Mouse (Mus musculus) forebrain, embryonic 14.5 days (tissue): ENCODE measurements around the gene Zfp978. TPM values are rescaled to one million over a fixed set of nuclear protein-coding genes. Genes with fewer than 3 reads are reported as not detected.
"Not testable (repeated sequence)": the region's sequence is repeated elsewhere in the genome, so short reads cannot be mapped to it uniquely, and the experiment has no call there.

Source experiments
- ATAC-seq: fragments of 200-750 bp; cut with Nextera tagmentation; 2 replicates; pipeline ENCODE4 v1.8.0; 2017; ENCODE audit warnings: mild to moderate bottlenecking, moderate library complexity
- DNase-seq: peaks from one replicate; pipeline ENCODE4 v3.0.0-alpha.2; 2015; ENCODE audit warnings: low spot score
- H3K27ac ChIP-seq: fragments of 300-500 bp; sonication (generic); 2 replicates; pipeline ENCODE4 v1.5.1; 2014; ENCODE audit warnings: low read depth, mild to moderate bottlenecking, control low read depth, low read length, moderate library complexity
- H3K27me3 ChIP-seq: fragments of 300-500 bp; sonication (generic); replicated peaks from 2 replicates; pipeline ENCODE4 v1.6.1; 2014; ENCODE audit warnings: low read length, control low read depth, mixed read lengths; ENCODE audit not compliant: control insufficient read depth, insufficient read depth
- H3K36me3 ChIP-seq: fragments of 300-500 bp; sonication (generic); 2 replicates; pipeline ENCODE4 v1.6.1; 2014; ENCODE audit warnings: low read length, control low read depth; ENCODE audit not compliant: control insufficient read depth, insufficient read depth
- H3K4me1 ChIP-seq: fragments of 300-500 bp; sonication (generic); 2 replicates; pipeline ENCODE4 v1.6.1; 2014; ENCODE audit warnings: antibody characterized with exemption, low read length, control low read depth; ENCODE audit not compliant: control insufficient read depth, insufficient read depth
- H3K4me2 ChIP-seq: fragments of 300-500 bp; sonication (generic); 2 replicates; pipeline ENCODE4 v1.6.1; 2014; ENCODE audit warnings: mild to moderate bottlenecking, control low read depth, low read length
- H3K4me3 ChIP-seq: fragments of 300-500 bp; sonication (generic); 2 replicates; pipeline ENCODE4 v1.5.1; 2014; ENCODE audit warnings: low read depth, low read length, control low read depth
- H3K9ac ChIP-seq: fragments of 300-500 bp; sonication (generic); 2 replicates; pipeline ENCODE4 v1.6.1; 2014; ENCODE audit warnings: mild to moderate bottlenecking, low read length, control low read depth, moderate library complexity
- H3K9me3 ChIP-seq: fragments of 300-500 bp; sonication (generic); replicated peaks from 2 replicates; pipeline ENCODE4 v1.6.1; 2016; ENCODE audit warnings: low read length, control low read depth, mixed read lengths; ENCODE audit not compliant: control insufficient read depth
- WGBS: fragments of 180-500 bp; shearing (Covaris S2); extraction: QIAGEN DNeasy Blood & Tissue Kit; methylation state at CpG from one replicate; pipeline ENCODE4 v1.1.7; 2014; 5-methylcytosine and 5-hydroxymethylcytosine counted together
- polyA plus RNA-seq: library from polyadenylated mRNA; unstranded; fragments of >200 nt; fragmentation: Nextera tagmentation; extraction: Ambion mirVana; gene quantifications from 2 replicates; pipeline ENCODE4 v1.2.1, GENCODE M21; 2014

The Zfp978 gene
- polyA plus RNA-seq, 1 experiment from 2014 or later = not detected

DNA sequence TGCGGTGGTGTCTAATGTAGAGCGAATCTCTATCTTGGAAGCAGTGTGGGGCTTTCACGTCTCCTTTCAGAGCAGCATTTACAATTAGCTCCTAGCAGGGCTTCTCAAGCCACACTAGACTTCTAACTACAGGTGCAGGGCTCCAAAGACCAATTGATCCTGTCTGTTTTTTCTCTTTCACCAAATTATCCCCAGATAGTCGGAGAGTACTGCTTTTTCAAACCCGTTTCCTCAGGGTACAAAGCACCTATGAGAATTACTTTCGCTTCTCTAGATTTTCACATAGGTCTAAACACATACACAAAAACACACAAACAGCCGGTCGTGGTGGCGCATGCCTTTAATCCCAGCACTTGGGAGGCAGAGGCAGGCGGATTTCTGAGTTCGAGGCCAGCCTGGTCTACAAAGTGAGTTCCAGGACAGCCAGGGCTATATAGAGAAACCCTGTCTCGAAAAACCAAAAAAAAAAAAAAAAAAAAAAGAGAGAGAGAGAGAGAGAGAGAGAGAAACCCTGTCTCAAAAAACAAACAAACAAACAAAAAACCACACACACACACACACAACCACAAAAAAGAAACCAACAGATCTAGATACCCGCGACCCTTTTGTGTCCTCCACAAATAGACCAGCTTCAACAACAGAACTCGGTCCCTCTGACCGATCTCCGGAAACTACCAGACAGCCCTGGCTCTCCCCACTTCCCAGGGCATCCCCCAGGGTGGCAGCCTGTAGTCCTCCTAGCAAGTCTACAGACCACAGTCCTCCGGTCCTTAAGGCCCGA, 12.0 kb upstream of the Zfp978 start:
- H3K4me1 ChIP-seq, DNase-seq, H3K4me2 ChIP-seq, ATAC-seq, H3K9ac ChIP-seq, H3K27me3 ChIP-seq, H3K27ac ChIP-seq, H3K36me3 ChIP-seq, H3K4me3 ChIP-seq: not testable (repeated sequence)
- peaks cover 45% of the 10 kb centered on the region for H3K9me3 ChIP-seq
- WGBS = 91% methylated on average over 18 of the region's 19 CpGs

DNA sequence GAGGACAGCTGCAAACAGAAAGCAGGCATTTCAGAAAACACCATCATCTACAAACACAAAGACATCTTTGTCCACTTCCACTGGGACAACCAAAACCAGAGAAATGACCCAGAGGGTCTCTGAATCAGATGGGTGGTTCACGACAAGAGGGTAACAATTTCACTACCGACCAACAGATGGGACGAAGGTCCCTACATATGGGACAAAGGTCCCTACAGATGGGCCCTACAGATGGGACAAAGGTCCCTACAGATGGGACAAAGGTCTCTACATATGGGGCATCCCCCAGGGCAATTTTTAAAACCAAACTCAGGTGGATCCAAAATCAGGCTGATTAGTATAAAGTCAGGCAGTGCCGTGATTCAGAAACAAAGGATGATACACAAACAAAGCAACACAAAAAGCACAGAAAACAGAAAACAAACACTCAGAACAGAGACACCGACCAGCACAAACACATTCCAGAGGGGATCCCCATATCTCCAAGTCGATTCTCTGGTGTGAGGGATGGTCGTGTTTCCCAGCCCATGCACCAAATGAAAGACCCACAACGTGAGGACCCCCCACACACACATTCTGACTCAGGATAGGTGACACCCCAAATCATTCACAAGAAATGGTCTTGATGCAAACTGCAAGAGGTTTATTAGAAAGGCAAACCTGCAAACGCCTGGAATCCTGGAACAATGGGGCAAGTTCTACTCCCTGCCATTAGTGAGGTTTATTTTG, 11.3 kb upstream of the Zfp978 start:
- peaks cover 45% of the 10 kb centered on the region for H3K9me3 ChIP-seq
- not testable (repeated sequence) for H3K4me3 ChIP-seq, H3K27me3 ChIP-seq, H3K36me3 ChIP-seq, H3K4me1 ChIP-seq, DNase-seq, ATAC-seq, H3K4me2 ChIP-seq, H3K9ac ChIP-seq, H3K27ac ChIP-seq
- 86% methylated on average over 9 of the region's 9 CpGs for WGBS

DNA sequence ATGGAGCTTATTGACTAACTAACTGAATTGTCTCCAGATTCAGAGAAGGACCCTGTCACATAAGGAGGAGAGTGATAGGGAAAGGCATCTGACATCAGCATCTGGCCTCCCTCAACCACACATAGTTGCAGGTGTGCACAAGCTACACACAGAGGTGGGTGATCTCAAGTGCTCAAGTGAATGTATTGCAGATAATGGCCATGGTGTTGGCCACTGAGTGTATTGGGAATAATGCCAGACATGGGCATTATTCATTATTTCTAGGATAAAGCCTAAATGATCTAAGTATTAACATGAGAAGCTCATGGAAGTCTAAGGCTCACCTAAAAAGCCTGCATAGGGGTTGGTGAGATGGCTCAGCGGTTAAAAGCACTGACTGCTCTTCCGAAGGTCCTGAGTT, 10.6 kb upstream of the Zfp978 start:
- WGBS = 85% methylated on average over 2 of the region's 2 CpGs
- not testable (repeated sequence) for H3K4me3 ChIP-seq, H3K9ac ChIP-seq, H3K27me3 ChIP-seq, H3K27ac ChIP-seq, H3K4me2 ChIP-seq, ATAC-seq, H3K4me1 ChIP-seq, DNase-seq, H3K36me3 ChIP-seq
- peaks cover 45% of the 10 kb centered on the region for H3K9me3 ChIP-seq

DNA sequence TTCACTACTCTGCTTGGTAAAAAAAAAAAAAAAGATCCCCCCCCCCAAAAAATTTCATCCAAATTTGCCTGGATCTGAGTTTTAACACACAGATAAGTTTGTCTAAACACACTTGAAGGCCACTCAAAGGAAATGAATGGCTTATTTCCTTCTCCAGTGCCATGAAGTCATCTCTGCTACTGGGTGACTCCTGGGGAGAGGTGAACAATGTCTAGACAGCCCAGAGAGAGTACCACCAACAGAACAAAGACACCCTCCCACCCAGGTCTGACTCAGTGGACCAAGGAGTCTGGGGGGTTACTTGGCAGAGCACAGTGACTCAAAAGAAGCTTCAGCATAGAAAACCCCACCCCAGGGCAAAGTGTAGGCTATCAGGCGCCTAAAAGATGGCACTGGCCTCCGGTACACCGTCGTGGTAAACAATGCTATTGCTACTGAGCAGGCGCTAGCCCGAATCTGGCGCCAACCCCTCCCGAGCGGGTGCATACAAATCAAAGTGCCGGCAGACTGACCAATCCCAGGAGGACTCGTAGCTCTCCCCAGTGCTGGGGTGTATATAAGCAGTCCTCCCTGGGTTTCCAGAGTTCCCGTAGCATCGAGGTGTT, 9.6 kb upstream of the Zfp978 start:
- H3K27me3 ChIP-seq, ATAC-seq, H3K27ac ChIP-seq, H3K36me3 ChIP-seq, H3K9ac ChIP-seq, H3K4me3 ChIP-seq, H3K4me1 ChIP-seq, H3K4me2 ChIP-seq, DNase-seq: not testable (repeated sequence)
- 84% methylated on average over 9 of the region's 13 CpGs for WGBS
- peaks cover 40% of the 10 kb centered on the region for H3K9me3 ChIP-seq

DNA sequence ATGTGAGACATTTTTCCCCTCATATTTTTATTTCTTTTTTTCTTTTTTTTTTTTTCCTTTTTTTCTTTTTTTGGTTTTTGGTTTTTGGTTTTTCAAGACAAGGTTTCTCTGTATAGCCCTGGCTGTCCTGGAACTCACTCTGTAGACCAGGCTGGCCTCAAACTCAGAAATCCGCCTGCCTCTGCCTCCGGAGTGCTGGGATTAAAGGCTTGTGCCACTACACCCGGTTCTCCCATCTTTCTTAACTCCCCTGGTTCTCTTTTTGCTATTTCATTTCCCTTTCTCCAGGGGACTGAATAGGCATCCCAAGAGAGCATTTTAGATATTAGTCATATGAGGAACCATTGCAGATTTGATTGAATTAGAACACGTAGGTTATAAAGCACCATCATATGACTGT, 7.5 kb upstream of the Zfp978 start:
- not testable (repeated sequence) for DNase-seq, H3K4me1 ChIP-seq, H3K27me3 ChIP-seq, H3K4me3 ChIP-seq, H3K27ac ChIP-seq, H3K36me3 ChIP-seq, ATAC-seq, H3K9ac ChIP-seq, H3K4me2 ChIP-seq
- H3K9me3 ChIP-seq = peaks cover 26% of the 10 kb centered on the region
- 79% methylated on average over 4 of the region's 4 CpGs for WGBS

DNA sequence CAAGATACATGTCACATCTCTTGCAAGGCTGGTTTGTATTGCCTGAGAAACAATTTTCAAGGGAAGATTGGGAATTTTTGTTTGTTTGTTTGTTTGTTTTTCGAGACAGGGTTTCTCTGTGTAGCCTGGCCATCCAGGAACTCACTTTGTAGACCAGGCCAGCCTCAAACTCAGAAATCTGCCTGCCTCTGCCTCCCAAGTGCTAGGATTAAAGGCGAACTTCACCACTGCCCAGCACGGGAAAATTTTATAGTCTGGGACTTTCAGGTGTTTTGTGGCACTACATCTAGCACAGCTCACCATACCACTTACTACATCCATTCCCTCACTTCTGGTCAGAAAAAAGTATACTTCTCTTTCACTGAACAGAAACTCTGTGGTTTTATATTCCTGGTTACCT, 5.1 kb upstream of the Zfp978 start:
- ATAC-seq, DNase-seq, H3K36me3 ChIP-seq, H3K4me3 ChIP-seq, H3K9ac ChIP-seq, H3K4me2 ChIP-seq, H3K27ac ChIP-seq, H3K27me3 ChIP-seq, H3K4me1 ChIP-seq, H3K9me3 ChIP-seq: not testable (repeated sequence)
- no CpG with 5 or more reads among the region's 3 CpGs for WGBS

DNA sequence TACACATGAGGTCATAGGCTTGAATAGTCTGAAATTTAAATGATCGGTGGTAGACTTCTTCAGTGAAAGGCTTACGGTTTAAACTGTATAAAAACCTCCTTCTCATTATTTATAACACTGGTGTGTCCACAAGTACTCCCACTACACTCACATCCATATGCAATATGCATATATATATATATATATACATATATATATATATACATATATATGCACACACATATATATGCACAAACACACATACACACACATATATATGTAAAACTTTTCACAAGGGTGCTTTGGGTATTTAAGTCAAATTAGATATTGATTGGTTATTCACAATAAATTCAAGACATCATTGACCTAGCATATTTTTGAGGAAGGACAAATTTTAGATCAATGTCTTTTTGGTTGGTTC, 3.9 kb upstream of the Zfp978 start:
- no CpG with 5 or more reads among the region's 2 CpGs for WGBS
- not testable (repeated sequence) for H3K4me2 ChIP-seq, H3K9me3 ChIP-seq, H3K27me3 ChIP-seq, DNase-seq, H3K4me1 ChIP-seq, H3K4me3 ChIP-seq, H3K9ac ChIP-seq, H3K36me3 ChIP-seq, H3K27ac ChIP-seq, ATAC-seq

DNA sequence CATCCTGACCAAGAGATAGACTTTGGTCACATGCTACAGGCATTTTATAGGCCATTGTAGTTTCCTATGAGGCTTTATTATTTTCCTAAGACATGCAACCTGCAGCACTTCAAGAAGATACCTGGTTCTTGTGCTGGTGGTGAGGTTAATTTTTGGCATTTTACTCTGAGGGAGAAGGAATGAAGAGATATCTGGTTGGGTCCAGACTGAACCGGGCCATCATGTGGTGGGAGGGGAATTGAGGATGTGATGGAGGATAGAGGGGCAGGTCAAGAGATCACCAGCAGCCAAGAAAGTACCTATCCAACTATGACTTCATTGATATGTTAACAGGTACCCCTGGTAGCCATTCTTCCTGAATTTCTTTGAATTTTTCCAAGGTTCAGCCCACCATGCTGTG, 769 bp downstream of the Zfp978 start:
- H3K27me3 ChIP-seq, H3K27ac ChIP-seq, ATAC-seq, H3K4me1 ChIP-seq, H3K4me3 ChIP-seq, H3K9ac ChIP-seq, H3K9me3 ChIP-seq, H3K36me3 ChIP-seq, H3K4me2 ChIP-seq, DNase-seq: not testable (repeated sequence)
- WGBS = no CpG with 5 or more reads among the region's 1 CpGs

DNA sequence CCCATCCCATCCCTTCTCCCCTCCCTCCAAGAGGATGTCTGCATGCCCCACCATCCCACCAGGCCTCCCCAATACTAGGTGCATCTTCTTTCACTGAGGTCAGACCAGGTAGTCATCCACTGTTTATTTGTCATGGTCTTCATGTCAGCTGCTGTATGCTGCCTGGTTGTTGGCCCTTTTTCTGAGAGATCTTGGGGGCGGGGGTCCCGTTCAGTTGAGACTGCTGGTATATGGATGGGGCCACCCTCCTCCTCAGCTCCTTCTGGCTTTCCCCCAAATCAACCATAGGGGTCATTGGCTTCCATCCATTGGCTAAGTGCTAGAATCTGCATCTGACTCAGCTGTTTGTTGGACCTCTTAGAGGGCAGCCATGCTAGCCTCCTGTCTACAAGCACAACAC, 8.5 kb downstream of the Zfp978 start:
- WGBS = no CpG with 5 or more reads among the region's 2 CpGs
- ATAC-seq, H3K4me3 ChIP-seq, H3K4me1 ChIP-seq, H3K27me3 ChIP-seq, DNase-seq, H3K9me3 ChIP-seq, H3K27ac ChIP-seq, H3K4me2 ChIP-seq, H3K9ac ChIP-seq, H3K36me3 ChIP-seq: not testable (repeated sequence)
